Mouse (Mus musculus) intestine, postnatal 0 days (tissue): ENCODE results near the gene Itga2b. TPM values are rescaled to one million over a fixed set of nuclear protein-coding genes. Genes with fewer than 3 reads are reported as not detected.

ENCODE experiments used
- ATAC-seq: fragments of 200-750 bp; cut with Nextera tagmentation; 2 replicates; pipeline ENCODE4 v1.8.0; 2017; ENCODE audit warnings: mild to moderate bottlenecking, moderate TSS enrichment, moderate library complexity
- H3K27ac ChIP-seq: fragments of 300-500 bp; sonication (generic); 2 replicates; pipeline ENCODE4 v1.5.1; 2014; ENCODE audit warnings: mild to moderate bottlenecking, low read depth, low read length, moderate library complexity
- H3K27me3 ChIP-seq: fragments of 300-500 bp; sonication (generic); replicated peaks from 2 replicates; pipeline ENCODE4 v1.6.1; 2014; ENCODE audit warnings: low read length, mixed read lengths; ENCODE audit not compliant: control insufficient read depth, insufficient read depth
- H3K36me3 ChIP-seq: fragments of 300-500 bp; sonication (generic); 2 replicates; pipeline ENCODE4 v1.6.1; 2014; ENCODE audit warnings: mild to moderate bottlenecking, moderate library complexity; ENCODE audit not compliant: control insufficient read depth, insufficient read depth
- H3K4me1 ChIP-seq: fragments of 300-500 bp; sonication (generic); replicated peaks from 2 replicates; pipeline ENCODE4 v1.6.1; 2014; ENCODE audit warnings: antibody characterized with exemption, low read length, mixed read lengths; ENCODE audit not compliant: control insufficient read depth, insufficient read depth
- H3K4me2 ChIP-seq: fragments of 300-500 bp; sonication (generic); replicated peaks from 2 replicates; pipeline ENCODE4 v1.6.1; 2014; ENCODE audit warnings: low read depth, mild to moderate bottlenecking, moderate library complexity
- H3K4me3 ChIP-seq: fragments of 300-500 bp; sonication (generic); 2 replicates; pipeline ENCODE4 v1.5.1; 2014; ENCODE audit warnings: low read depth, low read length
- H3K9ac ChIP-seq: fragments of 300-500 bp; sonication (generic); 2 replicates; pipeline ENCODE4 v1.6.1; 2014; ENCODE audit warnings: mild to moderate bottlenecking, low read depth, low read length
- H3K9me3 ChIP-seq: fragments of 300-500 bp; sonication (generic); 2 replicates; pipeline ENCODE4 v1.6.1; 2016; ENCODE audit warnings: mixed run types; ENCODE audit not compliant: control insufficient read depth
- CTCF ChIP-seq: sonication (generic); IDR thresholded peaks from 2 replicates; pipeline ENCODE4 v1.5.1; 2016; ENCODE audit warnings: low read depth, mild to moderate bottlenecking, control low read depth, antibody characterized with exemption, moderate library complexity
- WGBS: fragments of 180-500 bp; shearing (Covaris S2); extraction: QIAGEN DNeasy Blood & Tissue Kit; methylation state at CpG from one replicate; pipeline ENCODE4 v1.1.7; 2014; 5-methylcytosine and 5-hydroxymethylcytosine counted together
- polyA plus RNA-seq: library from polyadenylated mRNA; unstranded; fragments of >200 nt; fragmentation: Nextera tagmentation; extraction: Ambion mirVana; gene quantifications from 2 replicates; pipeline ENCODE4 v1.2.1, GENCODE M21; 2015

Gene Itga2b
- polyA plus RNA-seq, 1 experiment from 2014 or later: 2.5 TPM

DNA sequence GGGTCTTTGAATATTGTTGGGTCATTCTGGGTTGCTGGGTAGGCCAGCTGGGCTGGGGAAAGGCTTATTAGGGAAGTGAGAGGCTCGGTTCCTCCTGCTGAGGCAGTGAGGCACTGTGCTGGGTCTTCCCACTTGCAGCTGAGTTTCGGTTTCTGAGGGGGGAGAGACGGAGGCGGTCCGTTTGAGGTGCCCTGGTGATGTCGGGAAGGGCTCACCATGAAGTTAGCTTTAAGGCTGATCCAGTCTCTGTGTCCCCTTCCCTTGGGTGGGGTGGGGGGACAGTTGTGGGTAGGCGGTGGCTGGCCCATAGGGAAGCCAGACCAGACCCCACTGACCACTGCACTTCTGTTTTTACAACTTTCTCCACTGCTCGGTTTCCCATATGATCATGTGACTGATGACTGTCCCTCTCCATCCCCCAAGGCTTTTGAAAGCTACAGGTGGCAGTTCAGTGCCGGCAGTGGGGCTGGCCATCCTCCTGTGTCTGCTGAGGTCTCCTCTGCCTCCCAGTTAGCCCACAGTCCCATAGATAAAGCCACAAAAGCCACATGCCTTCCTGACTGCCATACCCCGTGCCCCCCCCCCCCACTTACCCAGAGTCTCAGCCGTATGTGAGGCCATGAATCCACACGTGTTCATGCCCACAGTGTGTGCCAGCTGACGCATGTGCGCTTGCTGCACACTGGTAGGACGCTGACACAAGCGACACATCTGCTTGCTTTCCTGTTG, 37.6 kb downstream of the Itga2b start:
- H3K27ac ChIP-seq: no peak overlapping the region

DNA sequence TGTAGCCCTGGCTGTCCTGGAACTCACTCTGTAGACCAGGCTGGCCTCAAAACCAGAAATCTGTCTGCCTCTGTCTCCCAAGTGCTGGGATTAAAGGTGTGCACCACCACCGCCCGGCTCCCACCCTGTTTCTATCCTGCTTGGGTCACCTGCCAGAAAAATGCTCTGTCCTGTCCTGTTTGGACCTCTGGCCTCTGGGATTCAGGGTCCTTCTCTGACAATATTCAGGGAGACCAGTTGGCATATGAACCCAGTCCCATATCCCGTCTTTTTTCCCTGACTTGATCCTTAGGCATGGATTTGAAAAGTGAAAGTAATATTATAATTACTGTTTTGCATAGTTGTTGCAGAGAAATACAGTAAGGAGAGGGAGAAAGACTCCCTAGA, 38.2 kb downstream of the Itga2b start:
- peak overlapping the region; percentile 87 for H3K4me2 ChIP-seq
- H3K27me3 ChIP-seq: no peaks in the 10 kb centered on the region
- no peak overlapping the region for H3K27ac ChIP-seq
- ATAC-seq: no peak
- H3K36me3 ChIP-seq: peaks cover 39% of the 10 kb centered on the region
- no peaks in the 10 kb centered on the region for H3K9me3 ChIP-seq
- H3K4me3 ChIP-seq: 0 out of 2 replicates have a peak overlapping the region, but pooled peaks have one; percentile 1
- no peak for TF ChIP-seq CTCF
- WGBS: 65% methylated on average over 3 of the region's 3 CpGs
- H3K4me1 ChIP-seq: no peaks in the 10 kb centered on the region
- no peak overlapping the region for H3K9ac ChIP-seq

More for the DNA sequence above, 37.6 kb downstream of the Itga2b start:
- Histone ChIP-seq H3K36me3 (peaks cover 39% of the 10 kb centered on the region), H3K4me3 (peak overlapping the region; percentile 1; the same call in 1 of the 2 replicates), H3K4me2 (peak overlapping the region; percentile 87), H3K9me3 (no peaks in the 10 kb centered on the region), H3K4me1 (no peaks in the 10 kb centered on the region), H3K9ac (no peak overlapping the region), H3K27me3 (no peaks in the 10 kb centered on the region)
- ATAC-seq: no peak
- WGBS: 62% methylated on average over 16 of the region's 16 CpGs
- TF ChIP-seq CTCF: no peak

DNA sequence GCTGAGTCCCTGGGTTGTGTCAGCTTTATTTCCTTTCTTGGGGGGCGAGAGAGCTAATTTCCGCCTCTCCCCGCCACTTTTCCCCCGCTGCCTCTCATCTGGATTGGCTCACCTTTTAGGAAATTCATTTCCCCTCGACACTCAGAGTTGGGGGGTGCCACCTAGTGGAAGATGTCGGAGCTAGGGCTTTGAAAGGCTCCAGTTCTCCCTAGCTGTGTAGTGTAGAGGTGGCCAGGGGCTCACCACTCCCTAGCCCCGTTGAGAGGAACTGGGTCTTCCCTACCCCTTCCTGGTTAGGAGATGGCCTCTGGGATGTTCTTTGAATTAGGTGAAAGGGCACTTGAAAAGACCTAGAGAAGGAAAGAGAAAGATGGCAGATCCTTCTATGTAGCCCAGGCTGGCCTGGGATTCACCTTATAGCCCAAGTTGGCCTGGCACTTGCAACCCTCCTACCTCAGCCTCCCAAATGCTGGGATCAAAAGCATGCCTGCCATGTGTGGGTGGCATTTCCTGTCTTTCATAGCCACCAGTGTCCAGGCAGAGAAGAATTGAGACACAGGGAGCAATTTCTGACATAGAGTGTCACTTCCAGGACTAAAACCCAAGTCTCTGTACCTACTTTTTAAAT, 38.8 kb downstream of the Itga2b start:
- WGBS: 0% methylated on average over 7 of the region's 7 CpGs
- Histone ChIP-seq H3K4me2 (peak overlapping the region; percentile 87), H3K4me1 (no peaks in the 10 kb centered on the region), H3K27ac (peak overlapping the region; percentile 84), H3K4me3 (peak overlapping the region; percentile 74), H3K36me3 (peaks cover 34% of the 10 kb centered on the region), H3K9me3 (no peaks in the 10 kb centered on the region), H3K9ac (peak overlapping the region; percentile 70), H3K27me3 (no peaks in the 10 kb centered on the region)
- peak; percentile 87 for TF ChIP-seq CTCF
- ATAC-seq: peak; percentile 23; the same call in 1 of the 2 replicates

DNA sequence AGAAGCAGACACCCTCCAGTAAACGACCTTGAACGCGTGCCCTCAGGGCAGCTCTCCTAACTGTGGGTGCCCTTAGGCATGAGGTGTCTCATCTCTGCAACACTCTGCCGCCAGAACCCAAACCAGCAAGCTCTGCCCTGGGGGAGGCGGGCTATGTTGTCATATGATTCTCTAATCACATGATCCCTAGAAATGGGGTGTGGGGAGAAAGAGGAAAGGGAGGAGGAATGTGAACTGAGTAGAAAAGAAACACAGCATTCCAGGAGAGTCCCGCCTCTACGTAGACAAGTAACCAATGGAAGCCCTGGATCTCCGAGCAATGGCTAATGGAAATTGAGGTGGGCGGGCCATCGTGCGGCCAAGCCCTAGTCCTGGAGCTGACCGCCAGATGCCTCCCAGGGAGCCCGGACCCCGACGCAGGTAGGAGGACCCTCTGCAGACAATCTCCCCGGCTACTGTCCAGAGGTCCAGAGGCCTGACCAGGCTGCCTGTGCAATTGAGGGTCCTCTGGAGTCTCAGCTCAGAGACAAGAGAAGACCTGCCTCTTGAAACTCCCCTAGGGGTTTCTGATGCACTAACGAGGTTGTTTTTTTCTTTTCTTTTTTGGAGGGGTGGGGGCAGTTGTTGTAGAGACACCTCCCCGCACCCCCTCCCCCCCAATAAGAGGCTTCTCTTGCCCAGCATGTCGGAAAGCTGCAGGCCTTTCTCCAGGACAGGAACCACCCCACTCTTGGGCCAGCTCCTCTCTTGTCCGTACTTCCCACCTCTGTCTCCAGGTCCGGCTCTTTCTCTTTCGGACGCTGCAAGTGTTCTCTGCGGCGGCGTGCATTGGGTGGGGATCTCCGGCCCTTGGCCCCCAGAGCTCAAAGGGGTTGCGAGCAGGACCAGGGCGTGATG, 39.6 kb downstream of the Itga2b start, which contains the start of gene Grn:
TSS of gene Grn (plus strand) at position 195 of the 897 bp plus-strand sequence.
- 0% methylated on average over 29 of the region's 29 CpGs for WGBS
- H3K4me1 ChIP-seq: no peaks in the 10 kb centered on the region

DNA sequence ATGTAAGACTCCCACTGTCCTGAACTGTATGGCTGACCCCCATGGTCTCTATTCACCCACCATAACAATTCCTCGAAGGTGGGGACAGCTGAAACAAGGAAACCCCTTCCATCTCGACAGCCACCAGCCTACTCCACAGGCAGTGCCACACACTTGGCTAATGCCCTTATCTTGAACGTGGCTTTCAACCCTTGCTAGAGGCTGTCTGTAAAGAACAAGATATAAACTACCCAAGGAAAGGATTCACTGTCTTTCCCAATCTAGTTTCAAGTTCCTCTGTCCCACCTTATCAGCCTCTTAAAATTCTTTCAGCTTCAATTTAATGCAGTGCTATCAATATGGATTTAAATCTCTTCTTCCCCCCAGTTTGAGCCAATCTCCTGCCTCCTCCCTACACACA, 40.4 kb downstream of the Itga2b start:
- Histone ChIP-seq H3K9me3 (no peaks in the 10 kb centered on the region), H3K4me2 (peak overlapping the region; percentile 87), H3K27me3 (no peaks in the 10 kb centered on the region), H3K36me3 (peaks cover 19% of the 10 kb centered on the region; the same call in 1 of the 2 replicates), H3K27ac (peak overlapping the region; percentile 84; the same call in 1 of the 2 replicates), H3K4me1 (no peaks in the 10 kb centered on the region), H3K9ac (peak overlapping the region; percentile 70; the same call in 1 of the 2 replicates), H3K4me3 (peak overlapping the region; percentile 74)
- no peak for ATAC-seq
- WGBS: 29% methylated on average over 3 of the region's 3 CpGs
- TF ChIP-seq CTCF: no peak

More for the DNA sequence above, 39.6 kb downstream of the Itga2b start, which contains the start of gene Grn:
- Histone ChIP-seq H3K4me2 (peak within 1 kb of the TSS; percentile 87), H3K36me3 (peaks cover 27% of the 10 kb centered on the region), H3K9ac (peak within 1 kb of the TSS; percentile 70), H3K27ac (peak within 1 kb of the TSS; percentile 84), H3K9me3 (no peaks in the 10 kb centered on the region), H3K27me3 (no peaks in the 10 kb centered on the region), H3K4me3 (peak within 1 kb of the TSS; percentile 74)
- 0 out of 2 replicates have a peak, but pooled peaks have one; percentile 4 for TF ChIP-seq CTCF
- peak; percentile 91 for ATAC-seq
